Mouse (Mus musculus): Measurements from ENCODE around the gene Fn1.

DNA sequence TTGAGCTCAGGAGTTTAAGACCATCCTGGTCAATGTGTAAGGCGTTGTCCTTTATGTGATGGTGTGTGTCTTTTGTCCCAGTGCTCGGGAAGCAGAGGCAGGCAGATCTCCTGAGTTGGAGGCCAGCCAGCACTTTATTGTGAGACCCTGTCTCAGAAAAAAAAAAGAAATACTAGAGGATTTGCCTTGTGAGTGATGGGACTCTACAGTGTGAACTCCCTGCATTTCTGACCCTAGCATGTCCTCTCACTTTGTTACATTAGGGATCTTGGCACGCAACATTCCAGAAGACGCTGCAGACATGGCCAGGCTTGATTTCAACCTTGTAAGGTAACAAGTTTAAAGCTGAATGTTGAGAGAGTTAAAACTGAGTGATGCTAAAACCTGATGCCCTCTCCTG lies 92.4 kb downstream of the Fn1 start:
- TF ChIP-seq POLR2A (IDR thresholded peaks at IDR 0.05; ENCODE audit: insufficient read depth, low read length) (no peak), EP300 (IDR thresholded peaks at IDR 0.05; ENCODE audit: insufficient read depth, low read depth, low read length) (no peak), CTCF (IDR thresholded peaks at IDR 0.05; ENCODE audit: low read depth, low read length) (no peak)
